Mouse (Mus musculus) stomach, postnatal 0 days (tissue): ENCODE data around the gene Pter.

Experiments
- CTCF ChIP-seq: IDR thresholded peaks from 2 replicates; pipeline ENCODE4 v1.5.1; 2016; ENCODE audit warnings: antibody characterized with exemption, low read depth, mild to moderate bottlenecking, moderate library complexity
- EP300 ChIP-seq: optimal IDR thresholded peaks from 2 replicates; pipeline ENCODE3; 2016; ENCODE audit warnings: antibody characterized with exemption

DNA sequence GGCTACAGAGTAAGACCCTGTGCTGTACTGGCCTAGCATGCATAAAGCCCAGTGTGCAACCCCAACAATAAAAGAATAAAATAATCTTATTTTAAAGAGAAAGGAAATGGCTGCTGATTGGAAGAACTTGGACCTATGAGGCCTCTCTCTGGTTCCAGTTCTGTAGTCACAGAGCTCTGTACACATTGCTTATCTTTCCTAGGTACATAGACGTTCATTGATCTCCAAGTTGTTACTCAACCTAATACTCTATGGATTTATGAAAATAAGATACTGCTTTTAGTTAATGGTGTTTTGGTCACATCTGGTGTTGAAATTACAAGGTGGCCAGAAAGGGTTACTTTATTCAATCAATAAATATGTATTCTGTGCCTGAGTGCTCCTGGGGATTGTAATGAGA lies 1.8 kb downstream of the Pter start:
- TF ChIP-seq CTCF (no peak), EP300 (no peak)
